Mouse (Mus musculus): ENCODE results near the gene Mrpl38. TPM values are rescaled to one million over a fixed set of nuclear protein-coding genes. Genes with fewer than 3 reads are reported as not detected.

Gene Mrpl38
- polyA plus RNA-seq, 1 experiment from 2014 or later = 98.0 TPM

- H3K4me2 ChIP-seq (ENCODE audit: low read depth, low read length, severe bottlenecking) = no peak overlapping the region
- H3K9me3 ChIP-seq (ENCODE audit: control insufficient read depth, low read length) = no peaks in the 10 kb centered on the region
- H3K36me3 ChIP-seq (ENCODE audit: control insufficient read depth, insufficient read depth, low read length) = peaks cover 15% of the 10 kb centered on the region; the same call in 1 of the 2 replicates
- no peak overlapping the region for H3K27ac ChIP-seq (ENCODE audit: low read depth, low read length)
- 85% methylated on average over 6 of the region's 6 CpGs for WGBS
- ATAC-seq (replicated peaks; ENCODE audit: low FRiP score) = no peak
- H3K4me1 ChIP-seq (replicated peaks; ENCODE audit: control insufficient read depth, insufficient read depth, low read length) = no peaks in the 10 kb centered on the region
- no peaks in the 10 kb centered on the region for H3K27me3 ChIP-seq (ENCODE audit: control insufficient read depth, insufficient read depth, low read length)
- H3K9ac ChIP-seq (ENCODE audit: low read length) = no peak overlapping the region
- H3K4me3 ChIP-seq (ENCODE audit: low read depth, low read length) = no peak overlapping the region
- no peak for DNase-seq (ENCODE audit: low spot score)
Measured at GRCm38 (mm10) chr11:116149341-116149740, 10.7 kb upstream of the Mrpl38 start.

DNA sequence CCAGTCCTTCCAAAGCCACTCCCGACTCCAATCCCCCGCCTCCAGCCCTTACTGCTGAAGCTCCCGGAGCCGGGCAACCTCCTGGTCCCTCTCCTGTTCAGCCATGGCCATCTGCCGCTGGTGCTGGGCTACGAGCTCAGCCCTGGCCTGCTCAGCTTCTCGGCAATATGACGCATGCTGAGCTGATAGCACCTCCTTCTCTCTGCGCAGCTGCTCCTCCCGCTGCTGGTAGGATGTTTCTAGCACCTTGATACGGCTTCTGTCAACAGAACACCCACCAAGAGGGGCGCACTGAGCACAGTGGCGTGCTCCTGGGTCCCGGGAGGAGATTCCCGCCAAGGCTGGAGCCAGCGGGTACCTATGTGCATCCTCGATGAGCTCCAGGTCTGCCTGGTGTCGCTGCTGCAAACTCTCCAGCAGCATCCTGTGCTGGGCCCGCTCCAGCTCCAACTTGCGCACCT is 10.1 kb upstream of the Mrpl38 start:
- H3K9me3 ChIP-seq (ENCODE audit: control insufficient read depth, low read length) = no peaks in the 10 kb centered on the region
- H3K4me2 ChIP-seq (ENCODE audit: low read depth, low read length, severe bottlenecking) = no peak overlapping the region
- WGBS = 72% methylated on average over 20 of the region's 20 CpGs
- H3K27ac ChIP-seq (ENCODE audit: low read depth, low read length) = no peak overlapping the region
- no peak overlapping the region for H3K4me3 ChIP-seq (ENCODE audit: low read depth, low read length)
- no peaks in the 10 kb centered on the region for H3K27me3 ChIP-seq (ENCODE audit: control insufficient read depth, insufficient read depth, low read length)
- peaks cover 15% of the 10 kb centered on the region; the same call in 1 of the 2 replicates for H3K36me3 ChIP-seq (ENCODE audit: control insufficient read depth, insufficient read depth, low read length)
- no peaks in the 10 kb centered on the region for H3K4me1 ChIP-seq (replicated peaks; ENCODE audit: control insufficient read depth, insufficient read depth, low read length)
- no peak for ATAC-seq (replicated peaks; ENCODE audit: low FRiP score)
- H3K9ac ChIP-seq (ENCODE audit: low read length) = no peak overlapping the region
- DNase-seq (ENCODE audit: low spot score) = no peak

GRCm38 (mm10) chr11:116146294-116146985 is 7.8 kb upstream of the Mrpl38 start:
- Histone ChIP-seq H3K4me2 (ENCODE audit: low read depth, low read length, severe bottlenecking) (no peak overlapping the region), H3K27me3 (ENCODE audit: control insufficient read depth, insufficient read depth, low read length) (no peaks in the 10 kb centered on the region), H3K27ac (ENCODE audit: low read depth, low read length) (no peak overlapping the region), H3K9me3 (ENCODE audit: control insufficient read depth, low read length) (no peaks in the 10 kb centered on the region), H3K4me1 (replicated peaks; ENCODE audit: control insufficient read depth, insufficient read depth, low read length) (no peaks in the 10 kb centered on the region), H3K4me3 (ENCODE audit: low read depth, low read length) (no peak overlapping the region), H3K36me3 (ENCODE audit: control insufficient read depth, insufficient read depth, low read length) (peaks cover 11% of the 10 kb centered on the region; the same call in 1 of the 2 replicates), H3K9ac (ENCODE audit: low read length) (no peak overlapping the region)
- no peak for ATAC-seq (replicated peaks; ENCODE audit: low FRiP score)
- DNase-seq (ENCODE audit: low spot score) = no peak
- WGBS = 81% methylated on average over 25 of the region's 25 CpGs

- no peak overlapping the region for H3K27ac ChIP-seq (ENCODE audit: low read depth, low read length)
- no peak overlapping the region for H3K9ac ChIP-seq (ENCODE audit: low read length)
- DNase-seq (ENCODE audit: low spot score) (no peak), ATAC-seq (replicated peaks; ENCODE audit: low FRiP score) (no peak)
- H3K27me3 ChIP-seq (ENCODE audit: control insufficient read depth, insufficient read depth, low read length) = no peaks in the 10 kb centered on the region
- no peaks in the 10 kb centered on the region for H3K4me1 ChIP-seq (replicated peaks; ENCODE audit: control insufficient read depth, insufficient read depth, low read length)
- H3K36me3 ChIP-seq (ENCODE audit: control insufficient read depth, insufficient read depth, low read length) = peaks cover 8% of the 10 kb centered on the region; the same call in 1 of the 2 replicates
- H3K4me2 ChIP-seq (ENCODE audit: low read depth, low read length, severe bottlenecking) = no peak overlapping the region
- no peaks in the 10 kb centered on the region for H3K9me3 ChIP-seq (ENCODE audit: control insufficient read depth, low read length)
- 62% methylated on average over 18 of the region's 18 CpGs for WGBS
- H3K4me3 ChIP-seq (ENCODE audit: low read depth, low read length) = no peak overlapping the region
Measured at GRCm38 (mm10) chr11:116145481-116146293, 7.0 kb upstream of the Mrpl38 start.

DNA sequence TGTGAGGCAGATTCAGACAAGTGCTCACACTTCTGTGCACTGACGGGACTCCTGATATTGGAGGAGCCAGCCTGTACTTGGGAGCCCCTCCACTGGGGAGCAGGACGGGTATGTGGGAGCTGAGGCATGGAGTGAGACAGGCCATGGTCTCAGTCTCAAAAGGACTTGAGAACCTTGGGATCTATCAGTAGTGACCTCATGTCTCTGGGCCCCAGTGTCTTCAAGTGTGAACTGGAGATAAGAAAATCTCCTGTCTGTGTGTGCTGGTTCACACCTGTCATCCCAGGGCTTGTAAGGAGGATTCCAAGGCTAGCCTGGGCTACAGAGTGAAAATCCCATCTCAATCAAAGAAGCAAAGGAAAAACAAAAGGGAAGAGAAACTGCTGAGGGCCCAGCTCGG is 4.8 kb upstream of the Mrpl38 start:
- no peak for ATAC-seq (replicated peaks; ENCODE audit: low FRiP score)
- Histone ChIP-seq H3K27me3 (ENCODE audit: control insufficient read depth, insufficient read depth, low read length) (no peaks in the 10 kb centered on the region), H3K4me3 (ENCODE audit: low read depth, low read length) (no peak overlapping the region), H3K9me3 (ENCODE audit: control insufficient read depth, low read length) (no peaks in the 10 kb centered on the region), H3K4me1 (replicated peaks; ENCODE audit: control insufficient read depth, insufficient read depth, low read length) (no peaks in the 10 kb centered on the region; the same call in 1 of the 2 replicates), H3K36me3 (ENCODE audit: control insufficient read depth, insufficient read depth, low read length) (peaks cover 5% of the 10 kb centered on the region; the same call in 1 of the 2 replicates), H3K27ac (ENCODE audit: low read depth, low read length) (no peak overlapping the region), H3K9ac (ENCODE audit: low read length) (no peak overlapping the region), H3K4me2 (ENCODE audit: low read depth, low read length, severe bottlenecking) (no peak overlapping the region)
- no peak for DNase-seq (ENCODE audit: low spot score)
- WGBS = 84% methylated on average over 3 of the region's 3 CpGs

DNA sequence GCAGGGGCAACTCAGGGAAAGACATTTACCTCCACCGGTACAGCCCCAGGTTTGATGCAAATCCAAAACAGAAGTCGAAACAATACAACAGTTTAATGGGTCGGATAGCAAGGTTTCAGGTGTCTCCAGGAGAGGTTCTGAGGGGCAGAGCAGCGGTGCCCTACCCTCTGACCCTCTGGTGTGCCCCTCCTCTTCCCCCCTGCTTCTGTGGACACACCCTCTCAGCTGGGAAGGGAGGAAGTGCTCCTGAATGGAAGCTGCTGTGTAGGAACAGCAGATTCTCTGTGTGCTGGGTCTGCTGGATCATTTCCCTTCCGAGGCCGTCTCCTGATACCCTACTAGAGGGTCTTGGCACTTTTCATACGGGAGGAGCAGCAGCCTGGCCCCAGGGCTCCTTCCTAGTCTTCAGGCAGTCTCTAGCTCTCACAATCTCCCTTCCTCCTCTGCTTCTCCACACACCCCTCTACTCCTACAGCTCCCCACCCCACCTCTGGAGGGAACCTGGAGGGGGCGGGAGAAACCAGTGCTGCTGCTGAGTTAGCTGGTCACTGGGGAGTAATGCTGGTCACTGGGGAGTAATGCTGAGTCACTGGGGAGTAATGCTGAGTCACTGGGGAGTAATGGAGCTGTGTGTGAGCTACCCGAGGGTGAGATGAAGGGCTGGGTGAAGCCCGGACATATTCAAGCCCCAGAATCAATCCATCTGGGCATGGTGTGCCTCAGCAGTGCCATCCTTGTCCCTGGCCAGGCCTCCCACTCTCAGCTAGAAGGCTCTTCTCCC is 3.7 kb upstream of the Mrpl38 start:
- no peak overlapping the region for H3K27ac ChIP-seq (ENCODE audit: low read depth, low read length)
- ATAC-seq (replicated peaks; ENCODE audit: low FRiP score) (no peak), DNase-seq (ENCODE audit: low spot score) (no peak)
- no peaks in the 10 kb centered on the region; the same call in 1 of the 2 replicates for H3K4me1 ChIP-seq (replicated peaks; ENCODE audit: control insufficient read depth, insufficient read depth, low read length)
- no peak overlapping the region for H3K9ac ChIP-seq (ENCODE audit: low read length)
- H3K36me3 ChIP-seq (ENCODE audit: control insufficient read depth, insufficient read depth, low read length) = peaks cover 5% of the 10 kb centered on the region; the same call in 1 of the 2 replicates
- 65% methylated on average over 10 of the region's 10 CpGs for WGBS
- H3K9me3 ChIP-seq (ENCODE audit: control insufficient read depth, low read length) = no peaks in the 10 kb centered on the region
- no peak overlapping the region for H3K4me3 ChIP-seq (ENCODE audit: low read depth, low read length)
- H3K4me2 ChIP-seq (ENCODE audit: low read depth, low read length, severe bottlenecking) = no peak overlapping the region
- no peaks in the 10 kb centered on the region for H3K27me3 ChIP-seq (ENCODE audit: control insufficient read depth, insufficient read depth, low read length)

DNA sequence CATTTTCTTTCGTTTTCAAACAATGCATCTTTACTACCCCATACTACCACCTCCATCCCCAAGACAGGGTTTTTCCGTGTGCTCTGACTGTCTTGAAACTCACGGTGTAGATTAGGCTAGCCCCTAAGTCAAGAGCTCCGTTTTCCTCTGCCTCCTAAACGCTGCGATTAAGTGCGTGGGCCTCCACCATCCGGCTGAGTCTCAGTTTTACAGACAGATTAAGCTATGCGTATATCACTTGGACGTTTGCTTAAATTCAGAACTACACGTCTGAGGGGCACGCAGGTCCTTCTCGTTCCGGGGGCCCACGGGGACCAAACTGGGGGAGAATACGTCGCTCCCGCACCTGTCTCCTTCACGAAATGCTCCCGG is 586 bp downstream of the Mrpl38 start:
- Histone ChIP-seq H3K9ac (ENCODE audit: low read length) (peak overlapping the region; percentile 80), H3K9me3 (ENCODE audit: control insufficient read depth, low read length) (no peaks in the 10 kb centered on the region), H3K36me3 (ENCODE audit: control insufficient read depth, insufficient read depth, low read length) (peaks cover 4% of the 10 kb centered on the region; the same call in 1 of the 2 replicates), H3K4me2 (ENCODE audit: low read depth, low read length, severe bottlenecking) (peak overlapping the region; percentile 67), H3K4me1 (replicated peaks; ENCODE audit: control insufficient read depth, insufficient read depth, low read length) (peaks cover 2% of the 10 kb centered on the region; the same call in 1 of the 2 replicates), H3K27ac (ENCODE audit: low read depth, low read length) (no peak overlapping the region), H3K4me3 (ENCODE audit: low read depth, low read length) (peak overlapping the region; percentile 87), H3K27me3 (ENCODE audit: control insufficient read depth, insufficient read depth, low read length) (no peaks in the 10 kb centered on the region)
- DNase-seq (ENCODE audit: low spot score) (no peak), ATAC-seq (replicated peaks; ENCODE audit: low FRiP score) (0 out of 2 replicates have a peak, but pooled peaks have one; percentile 3)
- under 1% methylated on average over 20 of the region's 20 CpGs for WGBS

DNA sequence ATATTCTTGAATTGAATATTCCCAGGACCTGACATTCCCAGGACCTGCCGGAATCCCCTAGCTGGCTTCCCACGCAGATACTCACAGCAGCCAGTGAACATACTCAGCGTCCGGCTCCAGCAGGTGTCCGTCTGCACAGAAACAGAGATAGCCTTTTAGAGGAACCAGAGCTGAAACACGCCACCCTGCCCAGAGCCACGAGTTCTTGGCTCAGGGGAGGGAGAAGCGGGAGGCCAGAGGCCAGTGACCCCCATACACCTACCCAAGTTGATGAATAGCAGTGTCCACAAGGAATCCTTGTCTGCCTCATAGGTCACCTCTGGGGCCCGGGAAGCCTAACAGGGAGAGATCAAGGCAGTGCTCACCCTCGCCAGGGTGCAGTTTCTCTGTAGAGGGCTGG is 4.5 kb downstream of the Mrpl38 start:
- Histone ChIP-seq H3K9me3 (ENCODE audit: control insufficient read depth, low read length) (no peaks in the 10 kb centered on the region), H3K9ac (ENCODE audit: low read length) (no peak overlapping the region), H3K4me3 (ENCODE audit: low read depth, low read length) (no peak overlapping the region), H3K4me1 (replicated peaks; ENCODE audit: control insufficient read depth, insufficient read depth, low read length) (peaks cover 2% of the 10 kb centered on the region; the same call in 1 of the 2 replicates), H3K27me3 (ENCODE audit: control insufficient read depth, insufficient read depth, low read length) (no peaks in the 10 kb centered on the region), H3K4me2 (ENCODE audit: low read depth, low read length, severe bottlenecking) (no peak overlapping the region), H3K36me3 (ENCODE audit: control insufficient read depth, insufficient read depth, low read length) (peaks cover 4% of the 10 kb centered on the region; the same call in 1 of the 2 replicates), H3K27ac (ENCODE audit: low read depth, low read length) (no peak overlapping the region)
- ATAC-seq (replicated peaks; ENCODE audit: low FRiP score) (no peak), DNase-seq (ENCODE audit: low spot score) (no peak)
- 91% methylated on average over 10 of the region's 10 CpGs for WGBS

Measured in forebrain, embryonic 11.5 days (tissue).